8 mouse cellular contexts compared by ENCODE assay signal in the genomic region with DNA sequence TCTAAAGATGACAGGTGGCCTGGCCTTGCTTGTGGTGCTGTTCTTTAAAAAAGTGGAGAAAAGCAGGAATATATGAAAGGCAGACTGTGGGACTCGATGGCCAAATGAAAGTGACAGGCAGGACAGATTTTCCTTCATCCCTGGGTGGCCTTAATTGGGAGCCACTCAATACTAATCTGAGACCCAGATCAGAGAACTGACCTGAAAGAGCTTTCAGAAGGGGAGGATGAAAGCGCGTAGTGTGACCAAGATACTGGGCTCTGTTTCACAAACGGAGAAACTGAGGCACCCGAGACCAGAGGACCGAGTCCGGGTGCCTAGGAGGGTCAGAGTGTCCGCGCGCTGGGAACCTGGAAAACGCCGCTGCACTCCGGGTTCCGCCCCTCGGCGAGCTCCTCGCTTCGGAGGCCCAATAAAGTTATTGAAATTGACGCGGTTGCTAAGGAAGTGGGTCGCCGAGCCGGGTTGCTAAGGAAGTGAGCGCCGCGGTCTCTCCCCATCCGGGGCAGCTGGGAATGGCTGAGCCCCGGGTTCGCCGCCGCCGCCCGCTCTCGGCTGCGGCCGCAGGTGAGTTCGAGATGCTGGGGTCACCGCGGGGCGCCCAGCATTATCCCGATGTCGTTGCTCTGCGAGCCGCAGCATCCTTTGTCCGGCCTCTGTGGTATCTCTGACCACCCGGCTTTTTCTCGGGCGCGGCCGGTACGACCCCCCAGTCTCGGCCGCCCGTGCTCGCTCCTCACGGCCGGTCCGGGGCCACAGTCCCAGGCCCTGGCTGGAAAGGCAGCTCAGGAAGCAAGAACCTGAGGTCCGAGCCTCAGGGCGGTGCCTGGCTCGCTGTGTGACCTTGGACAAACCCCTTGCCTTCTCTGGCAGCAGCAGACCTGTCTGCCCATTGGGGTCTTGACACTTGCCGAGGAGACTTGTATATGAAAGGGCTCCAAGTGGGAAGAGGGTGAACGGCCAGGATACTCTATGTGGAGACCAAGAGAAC. TPM values are rescaled to one million over a fixed set of nuclear protein-coding genes. Genes with fewer than 3 reads are reported as not detected.
DNase-seq lines count a peak whose midpoint lies in the region; ATAC-seq and TF ChIP-seq lines count a peak whose summit lies in the region.

A gene (plus strand): TSS at position 476 of the 991 bp plus-strand sequence.

- CTCF ChIA-PET in Patski (lab: Charles Lee), result no interaction called here

- H3K9me3 ChIP-seq in hindbrain, embryonic 14.5 days (ENCODE audit: control insufficient read depth, low read length), result no peaks in the 10 kb centered on the region

- WGBS in hindbrain, embryonic 14.5 days, result under 1% methylated on average over 63 of the region's 63 CpGs

- H3K27ac ChIP-seq in hindbrain, embryonic 14.5 days, result peak within 1 kb of the TSS; percentile 59; the same call in 1 of the 2 replicates

- POLR2A ChIA-PET in Patski (lab: Charles Lee), result interaction anchor here (0.6 to 1.0 kb wide), 2 partner anchors 52 to 160 kb away, joined by 3 to 6 read pairs; no protein-coding TSS in a partner anchor

- peak; percentile 34 for DNase-seq in Patski (ENCODE audit: low read depth, low spot score)
- DNase-seq in cerebellum, postnatal 14 days, result peak; percentile 88
- DNase-seq in frontal cortex, postnatal 25 days (ENCODE audit: low spot score in 2 of 2), result peak; percentile 76 to 78
- peak; percentile 92 for DNase-seq in hindbrain, embryonic 14.5 days (ENCODE audit: low spot score)
- DNase-seq in layer of hippocampus, postnatal 36 days, result peak; percentile 88 to 89
- peak; percentile 94 for DNase-seq in lung, postnatal 36 days
- DNase-seq in retina, postnatal 1 day, result peak; percentile 93
- peak; percentile 79 to 83 for DNase-seq in urinary bladder, adult 18-20 months (ENCODE audit: low spot score in 2 of 2)

- TF ChIP-seq CTCF in Patski (IDR thresholded peaks at IDR 0.05), result no peak

- peaks cover 13% of the 10 kb centered on the region for H3K4me1 ChIP-seq in hindbrain, embryonic 14.5 days (replicated peaks; ENCODE audit: control insufficient read depth, insufficient read depth, low read length)

- peak within 1 kb of the TSS; percentile 87 for H3K4me2 ChIP-seq in hindbrain, embryonic 14.5 days (replicated peaks)

- no peaks in the 10 kb centered on the region for H3K36me3 ChIP-seq in hindbrain, embryonic 14.5 days (replicated peaks; ENCODE audit: control insufficient read depth, insufficient read depth)

- no peaks in the 10 kb centered on the region for H3K27me3 ChIP-seq in Patski
- H3K27me3 ChIP-seq in hindbrain, embryonic 14.5 days (ENCODE audit: control insufficient read depth, insufficient read depth, low read length), result no peaks in the 10 kb centered on the region

- peak within 1 kb of the TSS; percentile 99 for H3K9ac ChIP-seq in hindbrain, embryonic 14.5 days

- peak within 1 kb of the TSS; percentile 99 for H3K4me3 ChIP-seq in hindbrain, embryonic 14.5 days (replicated peaks; ENCODE audit: low read length)

- peak; percentile 74 for ATAC-seq in Patski
- ATAC-seq in hindbrain, embryonic 14.5 days (ENCODE audit: low FRiP score), result peak; percentile 92

- in situ Hi-C loops in Patski (cut with MboI; ENCODE audit: low pct_unique_long_range_greater_than_20kb), result no loop called here

RNA-seq across cellular contexts. Expression of the gene that starts here (rescaled TPM):
- polyA plus RNA-seq in Patski (2021), result 40.1 TPM
- polyA plus RNA-seq in hindbrain, embryonic 14.5 days (2014; fragmentation: Nextera tagmentation; extraction: Ambion mirVana), result 17.3 and 21.2 TPM in 2 replicates
- total RNA-seq in layer of hippocampus, postnatal 36 days (2021), result 10 to 100 TPM; 55.6 to 58.0 TPM

Comparison
In these comparisons a context has a peak if more than half of its experiments do, and no peak if none do; other contexts are left out.
1. Peak in every context shown above with its lines: DNase-seq, ATAC-seq, H3K4me3 ChIP-seq and H3K27ac ChIP-seq.
2. DNase-seq: peak in every context shown above with its lines; median percentile 94 in lung, postnatal 36 days; 93 in retina, postnatal 1 day; 92 in hindbrain, embryonic 14.5 days; 88 in layer of hippocampus, postnatal 36 days; 88 in cerebellum, postnatal 14 days; 81 in urinary bladder, adult 18-20 months; 77 in frontal cortex, postnatal 25 days; 34 in Patski.